Mouse (Mus musculus): ENCODE measurements at regions not wholly inside any gene's neighbourhood (a gene's known extent, or its start where the extent isn't known, plus 50 kb on each side); places are given as distances from the start of the nearest gene placed in this dataset.
"Not testable (repeated sequence)": the region's sequence is repeated elsewhere in the genome, so short reads cannot be mapped to it uniquely, and the experiment has no call there.

DNA sequence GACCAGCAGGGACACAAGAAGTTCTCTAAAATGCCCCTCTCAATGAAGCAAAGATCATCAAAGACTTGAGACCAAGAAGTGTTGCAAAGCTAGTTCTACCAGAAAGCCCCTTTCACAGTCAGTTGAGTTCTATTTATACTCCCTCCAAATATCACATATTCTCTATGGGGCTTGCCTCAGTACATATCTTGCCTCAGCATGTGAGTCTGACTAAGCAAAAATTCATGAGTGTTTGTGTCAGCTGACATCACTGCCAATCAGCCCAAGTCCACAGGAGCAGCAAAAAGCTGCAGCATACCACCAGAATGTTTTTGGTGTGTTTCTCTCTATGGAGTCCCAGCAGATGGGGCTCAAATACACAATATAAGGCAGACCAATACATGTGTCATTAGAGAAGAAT is 631.6 kb downstream of the Rpia start:
- DNase-seq (ENCODE audit: low spot score in 2 of 2): no peak

DNA sequence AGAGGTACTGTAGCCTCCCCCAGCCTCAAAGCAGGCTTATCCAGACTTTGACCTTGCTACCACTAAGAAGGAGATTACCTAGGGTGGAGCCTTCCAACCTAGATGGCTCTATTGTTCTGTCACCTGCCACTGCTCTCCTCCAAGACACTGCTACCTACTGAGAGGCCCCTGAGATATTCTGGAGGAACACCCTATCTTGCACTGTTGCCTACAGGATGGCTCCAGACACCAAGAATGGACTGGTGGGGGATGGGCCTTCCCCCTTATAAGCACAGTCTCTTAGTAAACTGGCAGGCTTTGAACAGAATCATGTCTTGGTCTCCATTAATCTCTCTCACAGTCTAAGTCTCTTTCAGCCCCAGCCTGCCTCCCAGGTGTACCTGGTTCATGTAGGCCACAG is 636.3 kb downstream of the Rpia start:
- DNase-seq (ENCODE audit: low spot score in 2 of 2): not testable (repeated sequence)

GRCm38 (mm10) chr6:70151098-70151838 is 640.8 kb downstream of the Rpia start:
- DNase-seq (ENCODE audit: low spot score in 2 of 2): not testable (repeated sequence)

- no peak for DNase-seq (ENCODE audit: low spot score in 2 of 2)
These were observed 645.0 kb downstream of the Rpia start for GRCm38 (mm10) chr6:70146986-70147385.

DNA sequence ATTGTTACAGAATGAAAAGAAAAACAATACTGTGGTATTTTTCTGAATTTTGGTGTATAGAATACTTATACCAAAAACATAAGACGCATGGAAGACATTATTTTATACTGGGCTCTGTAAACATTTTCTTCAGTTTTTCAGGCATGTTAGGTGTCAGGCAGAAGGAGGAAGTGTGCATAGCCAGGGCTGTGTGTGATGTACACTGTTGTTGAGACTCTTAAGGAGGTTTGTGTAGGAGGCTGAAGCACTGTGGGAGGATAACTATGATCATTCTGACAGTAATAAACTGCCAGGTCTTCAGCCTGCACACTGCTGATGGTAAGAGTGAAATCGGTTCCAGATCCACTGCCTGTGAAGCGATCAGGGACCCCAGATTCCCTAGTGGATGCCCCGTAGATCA is 648.7 kb downstream of the Rpia start:
- not testable (repeated sequence) for DNase-seq (ENCODE audit: low spot score in 2 of 2)

DNA sequence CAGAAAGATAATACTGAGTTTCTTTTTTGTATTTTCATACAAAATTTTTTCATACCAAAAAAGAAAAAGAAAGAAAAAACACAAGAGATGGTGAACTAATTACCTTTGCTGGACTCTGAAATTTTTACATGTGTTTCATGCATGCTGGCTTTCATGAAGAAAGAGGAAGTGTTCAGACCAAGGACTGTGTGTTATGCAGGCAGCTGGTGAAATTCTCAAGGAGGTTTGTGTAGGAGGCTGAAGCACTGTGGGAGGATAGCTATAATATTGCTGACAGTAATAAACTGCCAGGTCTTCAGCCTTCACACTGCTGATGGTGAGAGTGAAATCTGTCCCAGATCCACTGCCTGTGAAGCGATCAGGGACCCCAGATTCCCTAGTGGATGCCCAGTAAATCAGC is 675.2 kb downstream of the Rpia start:
- DNase-seq (ENCODE audit: low spot score in 2 of 2): no peak

- DNase-seq (ENCODE audit: low spot score in 2 of 2): no peak
These were observed 680.1 kb downstream of the Rpia start for GRCm38 (mm10) chr6:70111892-70112291.

DNA sequence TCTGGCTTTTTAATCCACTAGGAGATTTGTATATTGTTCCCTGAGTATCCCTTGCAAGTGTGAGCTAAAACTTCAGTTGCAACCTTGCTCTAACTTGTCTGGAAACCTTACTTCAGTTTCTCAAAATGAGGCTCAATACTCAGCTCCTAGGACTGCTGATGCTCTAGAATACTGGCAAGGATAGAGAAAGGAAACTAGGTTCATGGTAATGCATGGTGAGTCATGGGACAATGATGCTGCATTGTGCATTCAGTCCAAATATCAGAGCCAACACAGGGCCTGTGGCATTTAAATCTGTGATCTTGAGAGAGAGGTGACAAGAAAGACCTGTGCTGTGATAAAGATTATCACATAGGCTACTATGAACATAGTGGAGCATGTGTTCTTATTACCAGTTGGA is 682.6 kb downstream of the Rpia start:
- DNase-seq (ENCODE audit: low spot score in 2 of 2): not testable (repeated sequence)

DNA sequence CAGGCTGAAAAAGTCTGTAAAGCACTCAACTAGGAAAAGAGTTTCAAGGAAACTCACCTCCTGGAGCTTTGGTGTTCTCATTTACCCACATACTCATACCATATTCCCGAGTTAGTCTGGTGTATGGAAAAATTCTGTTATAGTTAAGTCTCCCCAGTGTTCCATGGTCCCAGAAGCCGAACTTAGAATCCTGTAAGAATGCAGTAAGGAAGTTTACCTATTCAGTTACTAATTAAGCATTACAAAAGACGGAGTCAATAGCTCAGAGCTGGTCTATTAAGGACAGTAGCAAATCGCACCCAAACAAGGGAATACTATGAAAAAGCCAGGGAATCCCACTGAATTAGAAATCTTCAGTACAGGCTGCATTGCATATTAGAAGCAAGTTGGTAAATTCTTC is 688.3 kb downstream of the Rpia start:
- no peak for DNase-seq (ENCODE audit: low spot score in 2 of 2)

DNA sequence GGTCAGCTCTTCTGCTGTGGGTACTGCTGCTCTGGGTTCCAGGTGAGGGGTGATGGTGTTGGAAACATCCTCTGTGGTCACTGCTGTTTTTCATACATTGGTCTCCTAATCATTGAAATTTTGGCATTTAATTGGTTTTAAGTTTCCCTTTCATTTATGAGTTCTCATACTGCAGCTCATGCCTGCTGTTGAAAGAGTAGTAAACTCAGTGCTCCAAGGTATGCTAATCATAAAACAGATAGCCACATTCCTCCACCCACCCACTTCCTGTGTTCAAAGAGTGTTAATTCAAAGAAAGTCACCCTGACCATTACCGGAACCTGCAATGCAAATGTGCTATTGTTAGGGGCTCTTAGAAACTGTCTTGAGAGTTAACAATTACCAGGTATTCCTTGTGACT is 688.9 kb downstream of the Rpia start:
- not testable (repeated sequence) for DNase-seq (ENCODE audit: low spot score in 2 of 2)

DNA sequence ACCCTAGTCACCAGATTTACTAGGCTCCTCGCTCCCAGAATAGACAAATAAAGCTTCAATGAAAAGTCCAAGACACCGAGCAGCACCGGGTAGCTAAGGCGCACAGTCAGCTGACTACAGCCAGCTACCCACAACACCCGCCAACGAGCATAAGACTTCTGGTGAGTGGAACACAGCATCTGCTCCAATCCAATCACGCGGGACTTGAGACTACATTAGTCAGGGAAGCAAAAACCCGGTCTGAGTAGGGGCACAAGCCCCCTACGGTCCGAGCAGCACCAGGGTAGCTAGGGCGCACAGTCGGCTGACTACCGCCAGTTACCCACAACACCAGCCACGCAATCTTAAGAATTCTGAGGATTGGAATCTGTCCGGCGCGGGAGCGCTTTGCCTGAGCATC is 704.0 kb downstream of the Rpia start:
- no peak for DNase-seq (ENCODE audit: low spot score in 2 of 2)

GRCm38 (mm10) chr6:70073841-70074240 is 718.2 kb downstream of the Rpia start:
- DNase-seq (ENCODE audit: low spot score in 2 of 2): no peak

DNA sequence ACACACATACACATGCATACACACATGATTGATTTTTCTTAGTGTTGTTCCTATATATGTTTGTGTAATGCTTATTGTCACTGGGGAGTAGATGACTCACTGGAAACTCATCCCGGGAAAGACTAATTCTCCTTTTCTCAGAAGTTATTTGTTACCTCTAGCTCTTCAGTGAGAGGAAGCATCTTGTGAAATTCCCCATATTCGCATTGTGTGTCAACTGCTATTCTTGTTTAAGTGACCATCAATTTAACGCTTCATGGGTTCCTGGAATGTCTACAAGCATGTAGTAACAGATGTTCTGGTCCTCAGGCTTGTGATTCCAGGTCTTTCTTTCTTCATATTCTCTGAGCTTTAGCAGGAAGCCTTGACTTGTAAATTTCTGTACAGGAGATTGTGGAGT is 720.0 kb downstream of the Rpia start:
- no peak for DNase-seq (ENCODE audit: low spot score in 2 of 2)

DNA sequence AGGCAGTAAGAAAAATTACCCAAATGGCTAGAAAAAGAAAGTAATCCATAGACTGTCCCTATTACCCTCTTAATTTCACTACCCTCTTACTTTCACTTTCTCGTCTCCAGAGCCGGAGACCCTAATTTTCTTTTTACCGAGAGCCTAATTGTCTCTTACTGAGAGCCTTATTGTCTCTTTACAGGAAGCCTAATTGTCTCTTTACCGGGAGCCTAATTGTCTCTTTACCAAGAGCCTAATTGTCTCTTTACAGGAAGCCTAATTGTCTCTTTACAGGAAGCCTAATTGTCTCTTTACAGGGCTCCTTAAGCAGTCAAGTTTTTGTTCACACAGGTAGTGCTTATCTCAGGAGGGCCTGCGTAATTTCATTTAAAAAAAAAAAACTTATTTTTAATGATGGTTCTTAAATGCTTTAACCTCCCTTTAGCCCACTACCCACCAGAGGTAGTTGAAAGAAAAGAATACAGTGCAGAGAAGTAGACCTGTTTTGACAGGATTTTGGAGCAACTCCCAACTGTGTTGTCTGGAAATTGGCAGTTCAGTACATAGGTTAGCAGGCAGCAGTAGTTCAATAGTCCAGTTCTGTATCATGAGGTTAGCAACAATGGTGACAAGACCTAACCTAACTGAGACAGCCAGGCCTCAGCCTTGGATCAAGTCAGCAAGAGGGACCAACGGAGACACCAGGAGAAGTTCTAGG is 724.2 kb downstream of the Rpia start:
- DNase-seq (ENCODE audit: low spot score in 2 of 2): no peak

DNA sequence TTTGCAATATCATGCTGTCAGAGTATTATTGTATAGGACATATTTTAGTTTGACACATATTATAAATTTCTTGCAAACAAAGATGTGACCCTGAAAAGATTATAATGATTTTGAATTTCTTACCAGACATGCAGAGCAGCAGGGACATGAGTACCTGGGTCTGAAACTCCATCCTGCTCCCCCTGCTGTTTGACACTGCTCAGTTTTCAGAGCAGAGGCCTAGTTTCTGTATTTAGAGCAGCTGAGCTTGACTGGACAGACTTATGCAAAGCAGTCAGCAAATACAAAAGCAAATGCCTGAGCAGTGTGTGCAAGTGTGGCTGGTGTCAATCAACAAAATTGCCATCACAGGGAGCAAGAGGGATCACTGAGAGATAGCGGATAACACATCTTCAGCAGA is 733.0 kb downstream of the Rpia start:
- DNase-seq (ENCODE audit: low spot score in 2 of 2): peak in 1 of 2 experiments; percentile 5

DNA sequence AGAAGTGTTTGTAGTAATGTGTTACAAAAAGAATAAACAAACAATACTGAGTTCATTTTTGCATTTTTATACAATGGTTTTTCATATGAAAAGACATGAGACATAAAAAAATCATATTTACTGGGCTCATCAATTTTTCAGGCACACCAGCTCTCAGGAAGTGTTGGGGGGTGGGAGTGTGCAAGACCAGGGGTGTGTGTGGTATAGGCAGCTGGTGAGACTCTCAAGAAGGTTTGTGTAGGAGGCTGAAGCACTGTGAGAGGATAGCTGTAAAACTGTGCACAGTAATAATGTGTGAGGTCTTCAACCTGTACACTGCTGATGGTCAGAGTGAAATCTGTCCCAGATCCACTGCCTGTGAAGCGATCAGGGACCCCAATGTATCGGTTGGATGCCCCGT is 733.7 kb downstream of the Rpia start:
- DNase-seq (ENCODE audit: low spot score in 2 of 2): no peak

DNA sequence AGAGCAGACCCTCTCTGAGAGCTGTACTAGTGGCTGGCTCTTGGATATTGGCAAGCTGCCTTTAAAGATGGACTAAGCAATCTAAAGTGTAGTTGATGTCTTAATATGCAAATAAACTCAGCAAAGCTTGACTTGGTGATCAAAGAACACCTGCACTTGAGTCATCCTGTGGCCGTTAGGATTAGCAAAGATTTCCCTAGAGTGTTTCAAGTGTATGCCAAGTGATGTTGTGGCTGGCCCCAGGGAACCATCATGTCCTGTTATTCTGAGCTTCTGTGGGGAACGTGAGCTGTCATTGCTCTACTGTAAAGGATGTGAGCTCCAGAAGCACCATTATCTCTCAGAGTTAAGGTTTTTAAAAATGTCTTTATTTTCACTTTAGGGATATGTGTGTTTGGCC is 751.1 kb downstream of the Rpia start:
- no peak for DNase-seq (ENCODE audit: low spot score in 2 of 2)

DNA sequence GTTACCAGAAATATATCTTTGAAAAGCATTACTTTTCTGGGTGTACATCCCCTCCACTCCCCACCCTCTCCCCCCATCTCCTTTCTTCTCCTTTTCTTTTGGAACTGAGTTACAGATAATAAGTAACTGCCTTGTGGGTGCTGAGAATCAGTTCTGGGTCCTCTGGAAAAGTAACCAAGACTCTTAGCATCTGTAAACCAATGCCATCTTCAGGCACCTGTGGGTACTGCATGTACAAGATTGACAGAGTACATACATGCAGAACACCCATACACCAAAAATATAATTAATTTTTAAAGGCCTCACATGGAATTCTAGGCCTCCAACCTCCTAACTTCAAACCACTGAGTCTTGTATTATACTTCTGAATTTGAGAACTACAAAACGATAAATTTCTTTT is 758.4 kb downstream of the Rpia start:
- no peak for DNase-seq (ENCODE audit: low spot score in 2 of 2)

DNA sequence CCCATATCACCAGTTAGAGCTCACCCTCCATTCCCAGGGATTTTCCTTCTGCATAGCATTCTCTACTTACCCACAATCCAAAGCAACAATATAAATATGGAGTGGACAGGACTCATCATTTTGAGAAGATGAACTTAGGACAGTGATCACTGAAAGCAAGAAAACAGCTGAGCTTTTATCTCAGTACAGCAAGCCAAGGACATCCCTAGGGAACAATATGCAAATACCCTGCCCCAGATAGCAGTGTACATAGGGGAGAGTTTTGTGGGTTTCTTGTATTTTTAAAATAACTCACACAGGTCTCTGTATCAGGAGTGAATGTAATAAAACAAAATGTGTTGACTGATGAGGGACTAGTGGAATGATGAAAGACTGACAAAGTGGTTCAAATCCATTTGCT is 780.5 kb downstream of the Rpia start:
- DNase-seq (ENCODE audit: low spot score in 2 of 2): no peak

All from spleen, postnatal 14 days (tissue).